Mouse (Mus musculus): ENCODE measurements around the gene Ppp4r4. TPM values are rescaled to one million over a fixed set of nuclear protein-coding genes. Genes with fewer than 3 reads are reported as not detected.

Ppp4r4 gene
- polyA plus RNA-seq, 1 experiment from 2014 or later = 3.9 TPM

DNA sequence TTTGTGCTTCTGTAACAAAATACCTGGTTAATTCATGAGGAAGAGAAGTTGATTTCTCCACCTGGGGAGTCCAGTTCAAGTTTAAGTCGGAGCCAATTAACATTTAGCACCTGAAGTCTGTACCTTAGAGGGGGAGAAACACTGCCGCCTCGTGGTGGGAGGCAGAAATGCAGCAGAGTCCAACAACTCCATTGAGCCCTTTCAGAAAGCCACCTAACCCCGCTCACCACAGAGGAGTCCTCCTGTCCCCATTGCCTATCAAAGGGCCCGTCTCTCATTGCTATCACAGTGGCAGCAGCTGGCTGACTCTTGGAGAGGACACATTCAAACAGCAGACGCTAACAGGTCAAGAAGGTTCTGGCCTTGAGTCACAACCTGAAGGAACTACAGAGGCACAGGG lies 37.6 kb upstream of the Ppp4r4 start:
- ATAC-seq (ENCODE audit: low FRiP score, low TSS enrichment) (no peak), DNase-seq (peak; percentile 16)
- H3K4me1 ChIP-seq (ENCODE audit: control insufficient read depth, insufficient read depth, low read length) = no peaks in the 10 kb centered on the region
- no peak overlapping the region for H3K4me2 ChIP-seq (ENCODE audit: low read length)
- H3K27ac ChIP-seq (replicated peaks; ENCODE audit: low read depth, low read length) = no peak overlapping the region
- 30% methylated on average over 6 of the region's 6 CpGs for WGBS
- H3K9me3 ChIP-seq (ENCODE audit: control insufficient read depth, low read length) = no peaks in the 10 kb centered on the region
- H3K36me3 ChIP-seq (ENCODE audit: control insufficient read depth, insufficient read depth, low read length) = no peaks in the 10 kb centered on the region
- no peak overlapping the region for H3K9ac ChIP-seq (replicated peaks; ENCODE audit: low read length)
- H3K4me3 ChIP-seq (replicated peaks; ENCODE audit: low read depth, low read length) = no peak overlapping the region
- H3K27me3 ChIP-seq (ENCODE audit: control insufficient read depth, insufficient read depth, low read length) = no peaks in the 10 kb centered on the region

DNA sequence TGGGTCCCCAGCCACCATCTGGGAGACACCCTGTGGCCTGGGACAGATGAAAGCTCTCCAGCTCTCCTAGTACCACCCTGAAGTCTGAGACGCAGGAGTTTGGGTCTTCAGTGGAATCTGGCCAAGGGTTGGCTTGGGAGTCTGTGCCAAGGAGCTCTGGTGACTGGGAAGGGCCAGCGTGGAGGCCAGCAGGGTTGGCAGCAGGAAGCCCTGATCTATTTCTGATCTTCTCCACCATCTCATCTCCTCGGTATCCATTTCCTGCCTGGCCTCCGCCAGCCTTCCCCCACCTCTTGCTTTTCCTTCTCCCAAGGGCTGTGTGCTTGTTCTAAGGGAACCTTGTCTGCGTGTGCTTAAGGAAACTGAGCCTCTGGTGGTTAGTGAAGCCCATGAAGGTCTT lies 33.3 kb upstream of the Ppp4r4 start:
- Histone ChIP-seq H3K27ac (replicated peaks; ENCODE audit: low read depth, low read length) (no peak overlapping the region), H3K4me2 (ENCODE audit: low read length) (no peak overlapping the region), H3K36me3 (ENCODE audit: control insufficient read depth, insufficient read depth, low read length) (no peaks in the 10 kb centered on the region), H3K4me3 (replicated peaks; ENCODE audit: low read depth, low read length) (no peak overlapping the region), H3K4me1 (ENCODE audit: control insufficient read depth, insufficient read depth, low read length) (no peaks in the 10 kb centered on the region), H3K27me3 (ENCODE audit: control insufficient read depth, insufficient read depth, low read length) (no peaks in the 10 kb centered on the region), H3K9me3 (ENCODE audit: control insufficient read depth, low read length) (no peaks in the 10 kb centered on the region), H3K9ac (replicated peaks; ENCODE audit: low read length) (no peak overlapping the region)
- ATAC-seq (ENCODE audit: low FRiP score, low TSS enrichment) (no peak), DNase-seq (no peak)
- WGBS = 80% methylated on average over 5 of the region's 5 CpGs

DNA sequence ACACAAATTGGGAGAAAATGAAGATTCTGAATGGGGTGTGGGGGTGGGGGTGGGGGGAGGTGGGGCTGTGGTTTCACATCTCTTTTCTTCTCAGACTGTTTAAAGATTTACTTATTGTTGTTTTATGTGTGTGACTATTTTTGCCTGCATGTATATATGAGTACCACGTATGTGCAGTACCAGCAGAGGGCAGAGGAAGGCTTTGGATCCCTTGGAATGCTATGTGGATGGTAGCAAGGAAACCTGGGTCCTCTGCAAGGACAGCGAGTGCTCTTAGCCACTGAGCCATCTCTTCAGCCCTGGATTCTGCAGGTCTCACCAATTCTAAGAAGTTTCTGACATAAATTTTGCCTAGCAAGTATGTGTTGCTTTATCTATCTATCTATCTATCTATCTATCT lies 32.8 kb upstream of the Ppp4r4 start:
- no peak overlapping the region for H3K4me3 ChIP-seq (replicated peaks; ENCODE audit: low read depth, low read length)
- no peak for ATAC-seq (ENCODE audit: low FRiP score, low TSS enrichment)
- no peaks in the 10 kb centered on the region for H3K4me1 ChIP-seq (ENCODE audit: control insufficient read depth, insufficient read depth, low read length)
- H3K27ac ChIP-seq (replicated peaks; ENCODE audit: low read depth, low read length) = no peak overlapping the region
- no peaks in the 10 kb centered on the region for H3K36me3 ChIP-seq (ENCODE audit: control insufficient read depth, insufficient read depth, low read length)
- H3K9me3 ChIP-seq (ENCODE audit: control insufficient read depth, low read length) = no peaks in the 10 kb centered on the region
- no peak overlapping the region for H3K9ac ChIP-seq (replicated peaks; ENCODE audit: low read length)
- H3K4me2 ChIP-seq (ENCODE audit: low read length) = no peak overlapping the region
- no peak for DNase-seq
- H3K27me3 ChIP-seq (ENCODE audit: control insufficient read depth, insufficient read depth, low read length) = no peaks in the 10 kb centered on the region
- 77% methylated on average over 2 of the region's 2 CpGs for WGBS

DNA sequence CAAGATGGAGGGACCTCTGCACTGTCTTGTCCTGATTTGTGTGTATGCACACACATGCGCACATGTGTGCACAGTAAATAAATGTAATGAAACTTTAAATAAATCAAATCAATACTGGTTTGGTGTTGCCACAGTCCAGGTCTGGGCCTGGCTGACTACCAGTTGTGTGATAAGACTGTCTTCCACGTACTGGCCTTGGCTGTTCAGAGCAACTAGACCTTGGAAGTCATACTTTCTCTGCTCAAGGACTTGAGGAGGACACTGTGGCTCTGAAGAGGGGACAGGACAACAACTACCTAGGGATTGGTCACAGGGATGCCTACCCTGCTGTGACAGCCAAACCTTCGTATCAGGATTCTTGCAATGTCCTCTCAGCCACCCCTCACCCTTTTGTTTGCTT lies 28.8 kb upstream of the Ppp4r4 start:
- Histone ChIP-seq H3K4me3 (replicated peaks; ENCODE audit: low read depth, low read length) (no peak overlapping the region), H3K9ac (replicated peaks; ENCODE audit: low read length) (no peak overlapping the region), H3K9me3 (ENCODE audit: control insufficient read depth, low read length) (no peaks in the 10 kb centered on the region), H3K4me1 (ENCODE audit: control insufficient read depth, insufficient read depth, low read length) (no peaks in the 10 kb centered on the region), H3K36me3 (ENCODE audit: control insufficient read depth, insufficient read depth, low read length) (no peaks in the 10 kb centered on the region), H3K27ac (replicated peaks; ENCODE audit: low read depth, low read length) (no peak overlapping the region), H3K27me3 (ENCODE audit: control insufficient read depth, insufficient read depth, low read length) (no peaks in the 10 kb centered on the region; the same call in 1 of the 2 replicates), H3K4me2 (ENCODE audit: low read length) (no peak overlapping the region)
- DNase-seq (no peak), ATAC-seq (ENCODE audit: low FRiP score, low TSS enrichment) (no peak)
- 75% methylated on average over 3 of the region's 3 CpGs for whole genome bisulfite sequencing

DNA sequence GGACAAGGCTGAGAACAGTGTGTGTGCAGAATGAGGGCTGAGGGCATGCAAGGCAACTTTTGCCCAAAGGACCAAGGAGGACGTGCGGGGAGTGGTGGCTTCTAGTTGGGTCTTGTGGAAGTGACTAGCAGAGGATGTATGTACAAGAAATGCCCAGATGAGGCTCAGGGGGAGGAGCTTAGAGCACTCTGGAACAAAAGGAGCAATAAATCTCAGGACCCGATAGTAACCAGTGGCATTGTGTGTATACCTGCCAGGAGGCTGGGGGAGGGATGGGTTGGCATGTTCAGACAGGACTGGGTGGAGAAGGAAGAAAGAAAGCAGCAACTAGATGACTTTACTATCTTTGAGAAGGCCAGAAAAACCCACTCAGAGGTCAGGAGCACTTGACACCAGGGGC lies 27.7 kb upstream of the Ppp4r4 start:
- Histone ChIP-seq H3K4me1 (ENCODE audit: control insufficient read depth, insufficient read depth, low read length) (no peaks in the 10 kb centered on the region), H3K36me3 (ENCODE audit: control insufficient read depth, insufficient read depth, low read length) (no peaks in the 10 kb centered on the region), H3K4me2 (ENCODE audit: low read length) (no peak overlapping the region), H3K27me3 (ENCODE audit: control insufficient read depth, insufficient read depth, low read length) (no peaks in the 10 kb centered on the region; the same call in 1 of the 2 replicates), H3K9me3 (ENCODE audit: control insufficient read depth, low read length) (no peaks in the 10 kb centered on the region), H3K27ac (replicated peaks; ENCODE audit: low read depth, low read length) (no peak overlapping the region), H3K9ac (replicated peaks; ENCODE audit: low read length) (no peak overlapping the region), H3K4me3 (replicated peaks; ENCODE audit: low read depth, low read length) (no peak overlapping the region)
- ATAC-seq (ENCODE audit: low FRiP score, low TSS enrichment) (no peak), DNase-seq (no peak)
- 90% methylated on average over 3 of the region's 3 CpGs for WGBS

DNA sequence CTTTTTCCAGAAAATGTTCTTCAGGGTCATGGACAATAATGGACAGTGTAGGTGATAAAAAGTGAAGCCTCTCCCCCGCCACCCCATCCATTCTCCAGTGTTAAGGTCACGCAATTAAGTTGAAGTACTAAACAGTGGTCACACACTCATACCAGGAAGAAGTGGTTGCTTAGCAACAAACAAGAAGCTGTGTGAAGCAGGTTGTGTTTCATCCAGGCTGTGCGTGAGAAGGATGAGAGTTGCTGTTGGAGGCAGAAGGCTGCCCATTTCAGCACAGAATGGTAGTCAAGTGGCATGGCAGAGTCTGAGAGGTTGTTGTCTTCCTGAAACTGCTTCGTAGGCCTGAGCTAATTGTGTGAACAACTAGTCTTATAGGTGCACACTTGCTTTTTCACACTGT lies 23.7 kb upstream of the Ppp4r4 start:
- Histone ChIP-seq H3K4me1 (ENCODE audit: control insufficient read depth, insufficient read depth, low read length) (0 out of 2 replicates have a peak, but pooled peaks cover 2% of the 10 kb centered on the region), H3K9ac (replicated peaks; ENCODE audit: low read length) (no peak overlapping the region), H3K27ac (replicated peaks; ENCODE audit: low read depth, low read length) (no peak overlapping the region), H3K9me3 (ENCODE audit: control insufficient read depth, low read length) (no peaks in the 10 kb centered on the region), H3K4me3 (replicated peaks; ENCODE audit: low read depth, low read length) (no peak overlapping the region), H3K36me3 (ENCODE audit: control insufficient read depth, insufficient read depth, low read length) (no peaks in the 10 kb centered on the region), H3K27me3 (ENCODE audit: control insufficient read depth, insufficient read depth, low read length) (no peaks in the 10 kb centered on the region; the same call in 1 of the 2 replicates), H3K4me2 (ENCODE audit: low read length) (no peak overlapping the region)
- ATAC-seq (ENCODE audit: low FRiP score, low TSS enrichment) = no peak
- no peak for DNase-seq
- 50% methylated on average over 4 of the region's 4 CpGs for WGBS

DNA sequence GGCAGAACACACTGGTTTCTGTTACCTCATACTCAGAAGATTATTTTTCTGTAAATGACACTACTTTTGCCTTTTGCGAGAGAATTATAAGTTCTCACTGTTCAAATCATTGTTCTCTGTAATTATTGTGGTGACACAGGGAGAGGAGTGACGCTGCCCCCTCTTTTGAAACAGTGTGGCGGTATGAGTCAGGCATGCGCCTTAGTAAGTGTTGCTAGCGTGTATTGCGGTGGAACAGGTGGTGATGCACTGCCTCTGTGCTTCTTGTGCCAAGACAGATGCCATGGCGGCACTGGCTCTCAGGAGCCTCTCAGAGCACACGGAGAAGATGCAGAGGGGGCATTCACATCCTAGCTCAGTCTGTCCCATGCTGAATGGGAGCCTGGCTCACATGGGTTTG lies 22.2 kb upstream of the Ppp4r4 start:
- Histone ChIP-seq H3K27me3 (ENCODE audit: control insufficient read depth, insufficient read depth, low read length) (no peaks in the 10 kb centered on the region), H3K27ac (replicated peaks; ENCODE audit: low read depth, low read length) (no peak overlapping the region), H3K9me3 (ENCODE audit: control insufficient read depth, low read length) (no peaks in the 10 kb centered on the region), H3K4me3 (replicated peaks; ENCODE audit: low read depth, low read length) (no peak overlapping the region), H3K9ac (replicated peaks; ENCODE audit: low read length) (no peak overlapping the region), H3K4me2 (ENCODE audit: low read length) (no peak overlapping the region), H3K4me1 (ENCODE audit: control insufficient read depth, insufficient read depth, low read length) (0 out of 2 replicates have a peak, but pooled peaks cover 3% of the 10 kb centered on the region), H3K36me3 (ENCODE audit: control insufficient read depth, insufficient read depth, low read length) (no peaks in the 10 kb centered on the region)
- whole genome bisulfite sequencing = 90% methylated on average over 8 of the region's 8 CpGs
- no peak for DNase-seq
- no peak for ATAC-seq (ENCODE audit: low FRiP score, low TSS enrichment)

DNA sequence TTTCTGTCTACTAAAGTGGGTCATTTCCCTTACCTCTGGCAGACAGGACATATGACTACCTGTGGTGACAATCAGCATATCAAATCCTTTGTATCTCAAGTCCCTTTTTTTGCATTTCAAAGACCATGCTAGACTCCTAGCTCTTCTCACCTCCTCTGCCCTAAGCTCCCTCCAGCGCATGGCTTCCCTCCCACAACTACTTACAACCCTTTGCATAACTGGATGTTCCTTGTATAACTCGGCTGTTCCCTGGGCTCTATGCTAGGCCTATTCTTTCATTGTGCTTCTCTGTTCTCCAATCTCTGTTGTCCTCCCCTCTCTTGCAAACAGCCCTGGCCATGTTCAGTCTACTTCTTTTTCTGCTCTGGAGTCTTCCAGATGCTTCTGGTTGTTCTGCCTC lies 20.5 kb upstream of the Ppp4r4 start:
- 0 out of 2 replicates have a peak, but pooled peaks cover 3% of the 10 kb centered on the region for H3K4me1 ChIP-seq (ENCODE audit: control insufficient read depth, insufficient read depth, low read length)
- H3K9me3 ChIP-seq (ENCODE audit: control insufficient read depth, low read length) = no peaks in the 10 kb centered on the region
- DNase-seq = no peak
- H3K36me3 ChIP-seq (ENCODE audit: control insufficient read depth, insufficient read depth, low read length) = no peaks in the 10 kb centered on the region
- no peak overlapping the region for H3K4me2 ChIP-seq (ENCODE audit: low read length)
- no peak overlapping the region for H3K27ac ChIP-seq (replicated peaks; ENCODE audit: low read depth, low read length)
- H3K27me3 ChIP-seq (ENCODE audit: control insufficient read depth, insufficient read depth, low read length) = no peaks in the 10 kb centered on the region
- 61% methylated on average over 2 of the region's 2 CpGs for WGBS
- no peak overlapping the region for H3K9ac ChIP-seq (replicated peaks; ENCODE audit: low read length)
- no peak for ATAC-seq (ENCODE audit: low FRiP score, low TSS enrichment)
- H3K4me3 ChIP-seq (replicated peaks; ENCODE audit: low read depth, low read length) = no peak overlapping the region

DNA sequence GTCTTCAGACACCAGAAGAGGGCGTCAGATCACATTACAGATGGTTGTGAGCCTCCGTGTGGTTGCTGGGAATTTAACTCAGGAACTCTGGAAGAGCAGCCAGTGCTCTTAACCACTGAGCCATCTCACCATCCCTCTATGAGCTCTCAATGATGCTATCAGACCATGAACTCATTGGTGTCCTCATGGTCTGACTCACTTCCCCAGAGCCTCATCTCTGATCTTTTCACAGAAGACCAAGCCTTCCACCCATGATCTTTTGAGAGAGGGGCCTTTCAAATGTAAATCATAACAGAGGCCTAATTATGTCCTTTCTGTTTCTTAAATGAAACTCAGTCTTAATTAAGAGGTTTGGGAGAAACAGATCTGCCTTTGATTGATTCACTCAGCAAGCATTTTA lies 19.0 kb upstream of the Ppp4r4 start:
- Histone ChIP-seq H3K4me1 (ENCODE audit: control insufficient read depth, insufficient read depth, low read length) (0 out of 2 replicates have a peak, but pooled peaks cover 3% of the 10 kb centered on the region), H3K27me3 (ENCODE audit: control insufficient read depth, insufficient read depth, low read length) (no peaks in the 10 kb centered on the region), H3K9me3 (ENCODE audit: control insufficient read depth, low read length) (no peaks in the 10 kb centered on the region), H3K9ac (replicated peaks; ENCODE audit: low read length) (no peak overlapping the region), H3K4me2 (ENCODE audit: low read length) (no peak overlapping the region), H3K36me3 (ENCODE audit: control insufficient read depth, insufficient read depth, low read length) (no peaks in the 10 kb centered on the region), H3K27ac (replicated peaks; ENCODE audit: low read depth, low read length) (no peak overlapping the region), H3K4me3 (replicated peaks; ENCODE audit: low read depth, low read length) (no peak overlapping the region)
- DNase-seq = no peak
- 70% methylated on average over 2 of the region's 2 CpGs for WGBS
- ATAC-seq (ENCODE audit: low FRiP score, low TSS enrichment) = no peak

Measured in midbrain, embryonic 14.5 days (tissue).